Mouse (Mus musculus): ENCODE measurements at regions not wholly inside any gene's neighbourhood (a gene's known extent, or its start where the extent isn't known, plus 50 kb on each side); places are given as distances from the start of the nearest gene placed in this dataset.

DNA sequence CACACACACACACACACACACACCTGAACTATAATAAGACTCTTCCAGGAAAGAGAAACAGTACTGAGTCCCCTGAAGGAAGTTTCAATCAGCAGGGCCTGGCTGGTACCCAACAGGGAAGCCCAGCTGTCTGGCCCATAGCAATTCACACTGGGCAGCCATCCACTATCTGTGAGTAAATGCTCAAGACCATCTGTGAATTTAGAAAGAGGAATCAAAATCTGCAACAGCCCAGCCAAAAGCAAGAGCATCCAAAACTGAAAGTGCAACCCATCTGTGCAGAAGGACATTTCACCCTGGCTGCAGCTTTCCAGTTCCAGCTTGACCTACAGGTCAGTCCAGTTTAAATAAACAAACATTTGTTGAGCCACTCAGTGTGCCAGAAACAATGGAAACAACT lies 215.8 kb upstream of the Tusc1 start:
- Histone ChIP-seq H3K27ac (ENCODE audit: insufficient read depth, low read depth, low read length) (0 out of 2 replicates have a peak overlapping the region, but pooled peaks have one; percentile 29), H3K36me3 (ENCODE audit: control insufficient read depth, insufficient read depth, low read length) (no peaks in the 10 kb centered on the region), H3K4me1 (ENCODE audit: control insufficient read depth, insufficient read depth, insufficient read length, low read length) (no peaks in the 10 kb centered on the region), H3K27me3 (ENCODE audit: control insufficient read depth, insufficient read depth, low read length) (no peaks in the 10 kb centered on the region), H3K4me3 (ENCODE audit: low read depth, low read length) (no peak overlapping the region)
- TF ChIP-seq CTCF (IDR thresholded peaks at IDR 0.05; ENCODE audit: extremely low read depth, insufficient read length, insufficient replicate concordance, low read depth, low read length) (no peak), POLR2A (IDR thresholded peaks at IDR 0.05; ENCODE audit: low read depth, low read length) (no peak)

DNA sequence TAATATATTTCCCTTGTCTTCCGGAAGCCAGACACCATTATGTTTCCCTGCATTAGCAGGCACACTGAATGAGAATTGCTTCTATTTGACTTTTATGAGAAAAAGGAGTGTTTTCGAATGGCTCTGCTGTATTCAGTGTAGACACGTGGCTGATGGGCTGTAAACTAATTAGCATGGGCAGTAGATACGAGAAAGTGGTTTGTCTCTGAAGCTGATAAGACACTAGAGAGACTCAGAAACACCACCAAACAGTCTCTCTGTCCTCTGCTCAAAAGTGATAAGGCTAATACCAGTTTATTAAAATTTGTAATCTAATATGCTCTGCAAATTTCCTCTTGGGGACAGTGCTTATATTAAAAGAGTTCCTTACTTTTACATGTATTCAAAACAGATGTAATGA lies 205.3 kb upstream of the Tusc1 start:
- H3K27me3 ChIP-seq (ENCODE audit: control insufficient read depth, insufficient read depth, low read length) = no peaks in the 10 kb centered on the region
- no peak for TF ChIP-seq CTCF (IDR thresholded peaks at IDR 0.05; ENCODE audit: extremely low read depth, insufficient read length, insufficient replicate concordance, low read depth, low read length)
- TF ChIP-seq POLR2A (IDR thresholded peaks at IDR 0.05; ENCODE audit: low read depth, low read length) = no peak
- no peak overlapping the region for H3K4me3 ChIP-seq (ENCODE audit: low read depth, low read length)
- H3K4me1 ChIP-seq (ENCODE audit: control insufficient read depth, insufficient read depth, insufficient read length, low read length) = no peaks in the 10 kb centered on the region
- H3K36me3 ChIP-seq (ENCODE audit: control insufficient read depth, insufficient read depth, low read length) = no peaks in the 10 kb centered on the region
- no peak overlapping the region for H3K27ac ChIP-seq (ENCODE audit: insufficient read depth, low read depth, low read length)
- 45% methylated on average over 4 of the region's 4 CpGs for whole genome bisulfite sequencing

DNA sequence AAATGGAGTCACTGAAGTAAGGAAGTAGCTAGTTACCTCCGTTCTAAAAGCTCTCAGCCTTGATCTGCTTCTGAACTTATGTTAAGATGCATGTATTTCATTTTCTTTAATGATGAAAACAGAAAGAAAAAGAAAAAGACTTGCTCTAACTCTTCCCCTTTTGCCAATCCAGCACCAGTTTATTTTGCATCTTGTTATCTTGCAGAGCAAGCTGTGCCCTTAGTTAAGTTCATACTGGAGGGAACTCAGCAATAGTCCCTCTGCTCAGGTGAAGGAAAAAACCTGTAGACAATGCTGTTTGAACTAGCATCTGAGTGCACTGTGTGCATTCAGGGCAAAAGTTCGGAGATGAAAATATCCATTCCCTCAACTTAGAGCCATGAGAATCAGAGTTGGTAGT lies 192.1 kb upstream of the Tusc1 start:
- Histone ChIP-seq H3K27me3 (ENCODE audit: control insufficient read depth, insufficient read depth, low read length) (no peaks in the 10 kb centered on the region), H3K27ac (ENCODE audit: insufficient read depth, low read depth, low read length) (no peak overlapping the region), H3K4me1 (ENCODE audit: control insufficient read depth, insufficient read depth, insufficient read length, low read length) (no peaks in the 10 kb centered on the region), H3K36me3 (ENCODE audit: control insufficient read depth, insufficient read depth, low read length) (no peaks in the 10 kb centered on the region), H3K4me3 (ENCODE audit: low read depth, low read length) (no peak overlapping the region)
- WGBS = 63% methylated on average over 2 of the region's 2 CpGs
- TF ChIP-seq POLR2A (IDR thresholded peaks at IDR 0.05; ENCODE audit: low read depth, low read length) (no peak), CTCF (IDR thresholded peaks at IDR 0.05; ENCODE audit: extremely low read depth, insufficient read length, insufficient replicate concordance, low read depth, low read length) (no peak)

DNA sequence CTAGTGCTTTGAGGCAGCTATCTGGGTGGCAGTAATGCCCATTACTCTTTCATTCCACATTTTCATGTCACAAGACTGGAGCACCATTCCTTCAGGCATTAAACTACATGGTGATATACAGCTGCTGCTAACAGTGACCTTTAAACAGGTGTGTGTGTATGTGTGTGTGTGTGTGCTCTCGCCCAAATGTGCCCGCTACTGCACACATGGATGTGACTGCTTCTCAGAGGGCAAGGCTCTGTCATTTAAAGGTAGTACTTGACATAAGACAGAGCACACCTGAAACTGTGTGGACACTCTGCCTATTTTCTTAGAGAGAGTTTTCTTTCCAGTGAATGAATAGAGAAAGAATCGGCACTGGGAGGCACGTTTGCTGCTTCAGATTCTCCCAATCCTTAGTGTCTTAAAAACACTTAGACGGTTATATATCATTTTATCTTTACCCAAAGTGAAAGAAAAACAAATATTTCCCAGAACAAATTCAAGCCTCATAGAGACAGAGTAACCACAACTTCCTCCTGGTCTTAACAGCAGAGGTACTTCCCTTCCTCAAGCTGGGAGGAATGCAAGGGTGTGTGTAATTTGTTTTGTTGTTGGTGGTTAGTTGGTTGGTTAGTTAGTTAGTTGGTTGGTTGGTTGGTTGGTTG lies 185.3 kb upstream of the Tusc1 start:
- 68% methylated on average over 5 of the region's 5 CpGs for WGBS
- Histone ChIP-seq H3K27ac (ENCODE audit: insufficient read depth, low read depth, low read length) (no peak overlapping the region), H3K4me3 (ENCODE audit: low read depth, low read length) (no peak overlapping the region), H3K27me3 (ENCODE audit: control insufficient read depth, insufficient read depth, low read length) (no peaks in the 10 kb centered on the region), H3K36me3 (ENCODE audit: control insufficient read depth, insufficient read depth, low read length) (no peaks in the 10 kb centered on the region), H3K4me1 (ENCODE audit: control insufficient read depth, insufficient read depth, insufficient read length, low read length) (no peaks in the 10 kb centered on the region)
- TF ChIP-seq POLR2A (IDR thresholded peaks at IDR 0.05; ENCODE audit: low read depth, low read length) = no peak
- no peak for TF ChIP-seq CTCF (IDR thresholded peaks at IDR 0.05; ENCODE audit: extremely low read depth, insufficient read length, insufficient replicate concordance, low read depth, low read length)

DNA sequence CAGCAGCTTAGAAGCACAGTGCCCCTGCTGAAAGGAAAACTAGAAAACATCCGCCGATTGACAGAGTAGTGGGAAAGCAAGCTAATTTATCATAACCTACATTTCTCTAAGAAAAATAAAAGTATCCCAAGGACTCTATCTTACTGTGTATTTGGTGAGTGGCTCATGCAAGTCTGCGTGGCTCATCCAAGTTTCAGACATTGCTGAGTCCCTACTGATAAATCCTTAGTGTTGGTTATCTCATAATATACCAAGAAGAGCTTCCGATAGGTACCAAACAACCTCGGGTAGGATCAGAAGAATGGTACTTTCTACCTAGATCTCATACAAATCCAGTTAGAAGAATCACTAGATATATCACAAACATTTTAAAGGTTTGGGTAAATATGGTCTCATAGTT lies 183.6 kb upstream of the Tusc1 start:
- 85% methylated on average over 5 of the region's 5 CpGs for WGBS
- Histone ChIP-seq H3K4me1 (ENCODE audit: control insufficient read depth, insufficient read depth, insufficient read length, low read length) (no peaks in the 10 kb centered on the region), H3K36me3 (ENCODE audit: control insufficient read depth, insufficient read depth, low read length) (no peaks in the 10 kb centered on the region)

DNA sequence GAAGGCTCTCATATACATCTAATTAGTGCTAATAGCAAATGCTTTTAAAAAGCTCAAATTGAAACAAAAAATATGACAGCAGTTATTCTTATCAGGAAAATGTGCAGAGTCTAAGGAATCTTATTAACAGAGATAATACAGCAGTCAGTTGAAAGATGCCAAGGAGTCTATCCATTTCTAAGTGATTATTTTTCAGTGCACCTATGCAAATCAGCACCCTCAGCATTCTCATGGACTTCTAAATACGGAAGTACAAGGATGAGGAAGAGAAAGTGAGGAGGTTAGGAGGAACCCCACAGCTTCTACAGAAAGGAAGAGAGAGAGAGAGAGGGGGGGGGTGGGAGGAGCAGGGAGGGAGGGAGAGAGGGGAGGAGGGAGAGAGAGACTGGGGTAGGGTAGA lies 175.5 kb upstream of the Tusc1 start:
- H3K4me1 ChIP-seq (ENCODE audit: control insufficient read depth, insufficient read depth, insufficient read length, low read length) = no peaks in the 10 kb centered on the region
- H3K27ac ChIP-seq (ENCODE audit: insufficient read depth, low read depth, low read length) = no peak overlapping the region
- TF ChIP-seq CTCF (IDR thresholded peaks at IDR 0.05; ENCODE audit: extremely low read depth, insufficient read length, insufficient replicate concordance, low read depth, low read length) (no peak), POLR2A (IDR thresholded peaks at IDR 0.05; ENCODE audit: low read depth, low read length) (no peak)
- no peaks in the 10 kb centered on the region for H3K36me3 ChIP-seq (ENCODE audit: control insufficient read depth, insufficient read depth, low read length)
- H3K27me3 ChIP-seq (ENCODE audit: control insufficient read depth, insufficient read depth, low read length) = no peaks in the 10 kb centered on the region
- H3K4me3 ChIP-seq (ENCODE audit: low read depth, low read length) = no peak overlapping the region
- WGBS = 28% methylated on average over 1 of the region's 1 CpGs

More for the DNA sequence above, 183.6 kb upstream of the Tusc1 start:
- TF ChIP-seq CTCF (IDR thresholded peaks at IDR 0.05; ENCODE audit: extremely low read depth, insufficient read length, insufficient replicate concordance, low read depth, low read length) (no peak), POLR2A (IDR thresholded peaks at IDR 0.05; ENCODE audit: low read depth, low read length) (no peak)
- H3K27me3 ChIP-seq (ENCODE audit: control insufficient read depth, insufficient read depth, low read length) = no peaks in the 10 kb centered on the region
- no peak overlapping the region for H3K27ac ChIP-seq (ENCODE audit: insufficient read depth, low read depth, low read length)
- H3K4me3 ChIP-seq (ENCODE audit: low read depth, low read length) = no peak overlapping the region

DNA sequence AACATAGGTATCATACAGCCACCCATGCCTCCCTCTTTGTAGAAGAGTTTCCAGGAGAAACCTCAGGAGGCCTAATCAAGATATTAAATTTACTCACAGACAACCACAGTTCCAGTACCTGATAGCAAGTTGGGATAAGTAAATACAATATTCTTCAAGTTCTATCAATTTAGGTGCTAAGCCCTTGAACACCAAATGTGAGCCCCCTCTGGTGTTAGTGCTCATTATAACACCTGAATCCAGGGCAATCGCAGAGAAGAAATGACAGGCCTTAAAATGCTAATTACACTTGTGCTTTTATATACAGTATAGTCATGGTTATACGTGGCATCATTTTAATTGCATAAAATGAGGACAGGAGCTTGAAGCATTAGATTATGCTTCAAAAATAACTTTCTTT lies 161.6 kb upstream of the Tusc1 start:
- H3K27me3 ChIP-seq (ENCODE audit: control insufficient read depth, insufficient read depth, low read length) = no peaks in the 10 kb centered on the region
- H3K36me3 ChIP-seq (ENCODE audit: control insufficient read depth, insufficient read depth, low read length) = no peaks in the 10 kb centered on the region
- no peak overlapping the region for H3K4me3 ChIP-seq (ENCODE audit: low read depth, low read length)
- no peaks in the 10 kb centered on the region for H3K4me1 ChIP-seq (ENCODE audit: control insufficient read depth, insufficient read depth, insufficient read length, low read length)
- no peak overlapping the region for H3K27ac ChIP-seq (ENCODE audit: insufficient read depth, low read depth, low read length)
- no peak for TF ChIP-seq CTCF (IDR thresholded peaks at IDR 0.05; ENCODE audit: extremely low read depth, insufficient read length, insufficient replicate concordance, low read depth, low read length)
- no peak for TF ChIP-seq POLR2A (IDR thresholded peaks at IDR 0.05; ENCODE audit: low read depth, low read length)
- WGBS = 70% methylated on average over 2 of the region's 2 CpGs
